Mouse (Mus musculus): Measurements from ENCODE around the gene Fbxw11. TPM values are rescaled to one million over a fixed set of nuclear protein-coding genes. Genes with fewer than 3 reads are reported as not detected.

Fbxw11 gene
- total and polyA plus RNA-seq, 3 experiments = 27.3 to 58.7 (median 47.8) TPM

DNA sequence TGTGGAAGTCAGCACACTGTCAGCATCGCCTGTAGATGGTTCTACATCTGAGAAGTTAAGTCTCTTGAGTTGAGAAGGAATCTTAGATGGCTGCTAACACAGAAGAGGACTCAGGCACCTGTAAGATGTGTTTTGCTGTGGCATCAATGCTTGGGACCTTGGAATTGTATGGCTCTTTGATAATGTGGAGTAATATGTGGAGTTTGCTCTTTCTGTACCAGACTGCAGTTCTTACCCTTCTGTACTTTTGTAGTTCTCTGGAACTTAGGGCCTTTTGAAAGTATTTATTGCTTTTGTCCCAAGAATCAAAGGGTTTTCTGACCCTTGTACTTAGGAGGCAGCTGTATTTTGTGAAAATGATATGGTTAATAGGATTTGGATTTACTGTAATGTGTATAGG, 9.2 kb downstream of the Fbxw11 start:
- peaks cover 14% of the 10 kb centered on the region for H3K79me2 ChIP-seq (replicated peaks; ENCODE audit: control insufficient read depth, insufficient read depth, low read length)
- H3K4me1 ChIP-seq (ENCODE audit: control insufficient read depth, insufficient read depth, low read length) = peaks cover 8% of the 10 kb centered on the region
- 73% methylated on average over 1 of the region's 1 CpGs for WGBS
- no peak overlapping the region for H3K27ac ChIP-seq
- H3K4me3 ChIP-seq = no peak overlapping the region
- DNase-seq = no peak
- H3K36me3 ChIP-seq (ENCODE audit: control insufficient read depth, insufficient read depth, low read length) = peaks cover 14% of the 10 kb centered on the region
- no peak overlapping the region for H3K9ac ChIP-seq (ENCODE audit: low read depth, low read length)
- TF ChIP-seq EP300 (IDR thresholded peaks at IDR 0.05; ENCODE audit: insufficient read depth, low read depth, low read length) (no peak), POLR2A (IDR thresholded peaks at IDR 0.05; ENCODE audit: insufficient read depth, low read depth, low read length) (no peak), CTCF (IDR thresholded peaks at IDR 0.05) (no peak)
- H3K27me3 ChIP-seq (ENCODE audit: control insufficient read depth, insufficient read depth, low read length) = no peaks in the 10 kb centered on the region
- intact Hi-C loops (cut with DNase I) = no loop called here

DNA sequence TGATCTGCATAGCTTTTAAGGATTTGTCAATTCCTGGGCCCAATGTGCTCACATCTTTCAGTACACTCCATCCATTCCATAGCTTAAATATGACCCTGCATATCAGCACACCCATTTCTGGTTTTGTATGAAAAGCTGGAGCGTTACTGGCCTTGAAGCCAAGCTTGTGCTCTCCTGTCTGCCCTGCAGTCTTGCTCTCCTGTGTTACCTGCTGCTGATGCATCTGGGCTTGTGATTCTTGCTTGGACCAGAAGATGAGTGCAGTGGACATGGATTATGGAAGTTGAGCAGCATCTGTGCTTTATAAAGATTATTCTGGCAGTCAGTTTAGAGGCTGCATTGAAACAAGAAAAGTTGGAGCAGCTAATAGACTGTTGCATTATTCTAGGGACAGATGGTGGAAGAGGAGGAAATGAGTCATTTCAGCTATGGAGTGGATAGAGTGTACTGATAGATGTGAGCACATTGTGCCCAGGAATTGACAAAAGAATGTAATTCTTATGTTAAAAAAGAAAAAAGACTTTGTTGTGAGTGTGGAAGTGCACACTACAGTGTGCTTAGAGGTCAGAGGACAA, 19.6 kb downstream of the Fbxw11 start:
- Histone ChIP-seq H3K79me2 (replicated peaks; ENCODE audit: control insufficient read depth, insufficient read depth, low read length) (peaks cover 8% of the 10 kb centered on the region), H3K4me3 (no peak overlapping the region), H3K27me3 (ENCODE audit: control insufficient read depth, insufficient read depth, low read length) (no peaks in the 10 kb centered on the region), H3K36me3 (ENCODE audit: control insufficient read depth, insufficient read depth, low read length) (peaks cover 12% of the 10 kb centered on the region), H3K4me1 (ENCODE audit: control insufficient read depth, insufficient read depth, low read length) (peaks cover 10% of the 10 kb centered on the region), H3K27ac (no peak overlapping the region), H3K9ac (ENCODE audit: low read depth, low read length) (no peak overlapping the region)
- no peak for DNase-seq
- intact Hi-C loops (cut with DNase I) = no loop called here
- 41% methylated on average over 1 of the region's 1 CpGs for WGBS
- TF ChIP-seq EP300 (IDR thresholded peaks at IDR 0.05; ENCODE audit: insufficient read depth, low read depth, low read length) (no peak), POLR2A (IDR thresholded peaks at IDR 0.05; ENCODE audit: insufficient read depth, low read depth, low read length) (no peak), CTCF (IDR thresholded peaks at IDR 0.05) (no peak)

DNA sequence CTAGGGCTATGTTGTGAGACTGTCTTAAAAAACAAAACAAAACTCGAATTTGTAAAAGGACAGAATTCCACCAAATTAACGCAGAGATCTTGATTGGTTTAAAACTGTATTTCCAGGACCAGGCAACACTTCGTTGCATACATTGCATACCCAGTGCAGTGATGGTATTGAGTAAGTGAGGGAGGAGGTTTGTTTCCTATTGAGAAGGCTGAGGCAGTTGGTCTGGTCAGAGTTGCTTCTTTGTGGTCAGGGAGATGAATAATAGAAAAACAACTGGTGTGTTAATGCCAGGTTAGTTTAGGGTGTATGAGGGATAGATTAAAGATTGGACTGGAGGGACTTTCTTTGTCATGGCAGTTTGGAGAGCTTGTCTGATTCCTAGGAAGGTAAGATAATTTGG, 23.1 kb downstream of the Fbxw11 start:
- peaks cover 8% of the 10 kb centered on the region for H3K79me2 ChIP-seq (replicated peaks; ENCODE audit: control insufficient read depth, insufficient read depth, low read length)

DNA sequence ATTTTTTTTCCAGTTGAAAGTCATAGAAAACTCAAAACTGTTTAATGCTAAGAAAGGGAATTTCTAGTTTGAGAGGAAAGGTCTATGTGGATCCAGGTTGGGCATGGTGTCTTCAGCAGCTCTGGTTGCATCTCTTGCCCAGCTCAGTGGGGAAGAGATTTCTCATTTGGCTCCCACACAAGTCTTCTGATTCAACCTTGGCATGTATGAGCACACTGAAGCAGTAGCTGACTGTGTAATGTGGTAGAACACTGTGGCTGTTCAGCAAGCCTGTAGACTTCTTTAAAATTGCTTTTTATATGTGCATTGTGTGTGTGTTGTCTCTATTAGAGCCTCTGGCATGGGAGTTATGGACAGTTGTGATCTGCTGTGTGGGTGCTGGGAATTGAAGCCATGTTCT, 24.5 kb downstream of the Fbxw11 start:
- Histone ChIP-seq H3K4me3 (no peak overlapping the region), H3K27me3 (ENCODE audit: control insufficient read depth, insufficient read depth, low read length) (no peaks in the 10 kb centered on the region), H3K4me1 (ENCODE audit: control insufficient read depth, insufficient read depth, low read length) (peaks cover 11% of the 10 kb centered on the region), H3K27ac (no peak overlapping the region), H3K9ac (ENCODE audit: low read depth, low read length) (no peak overlapping the region), H3K79me2 (replicated peaks; ENCODE audit: control insufficient read depth, insufficient read depth, low read length) (peaks cover 10% of the 10 kb centered on the region), H3K36me3 (ENCODE audit: control insufficient read depth, insufficient read depth, low read length) (peaks cover 9% of the 10 kb centered on the region)
- no peak for DNase-seq
- no peak for TF ChIP-seq CTCF (IDR thresholded peaks at IDR 0.05)
- TF ChIP-seq POLR2A (IDR thresholded peaks at IDR 0.05; ENCODE audit: insufficient read depth, low read depth, low read length) = no peak
- no peak for TF ChIP-seq EP300 (IDR thresholded peaks at IDR 0.05; ENCODE audit: insufficient read depth, low read depth, low read length)
- intact Hi-C loops (cut with DNase I) = no loop called here

More for the DNA sequence above, 23.1 kb downstream of the Fbxw11 start:
- WGBS = 86% methylated on average over 3 of the region's 3 CpGs
- DNase-seq = no peak
- Histone ChIP-seq H3K27me3 (ENCODE audit: control insufficient read depth, insufficient read depth, low read length) (no peaks in the 10 kb centered on the region), H3K36me3 (ENCODE audit: control insufficient read depth, insufficient read depth, low read length) (peaks cover 9% of the 10 kb centered on the region), H3K4me1 (ENCODE audit: control insufficient read depth, insufficient read depth, low read length) (peaks cover 11% of the 10 kb centered on the region), H3K4me3 (no peak overlapping the region), H3K9ac (ENCODE audit: low read depth, low read length) (no peak overlapping the region), H3K27ac (no peak overlapping the region)
- no peak for TF ChIP-seq EP300 (IDR thresholded peaks at IDR 0.05; ENCODE audit: insufficient read depth, low read depth, low read length)
- no peak for TF ChIP-seq POLR2A (IDR thresholded peaks at IDR 0.05; ENCODE audit: insufficient read depth, low read depth, low read length)
- intact Hi-C loops (cut with DNase I) = no loop called here

DNA sequence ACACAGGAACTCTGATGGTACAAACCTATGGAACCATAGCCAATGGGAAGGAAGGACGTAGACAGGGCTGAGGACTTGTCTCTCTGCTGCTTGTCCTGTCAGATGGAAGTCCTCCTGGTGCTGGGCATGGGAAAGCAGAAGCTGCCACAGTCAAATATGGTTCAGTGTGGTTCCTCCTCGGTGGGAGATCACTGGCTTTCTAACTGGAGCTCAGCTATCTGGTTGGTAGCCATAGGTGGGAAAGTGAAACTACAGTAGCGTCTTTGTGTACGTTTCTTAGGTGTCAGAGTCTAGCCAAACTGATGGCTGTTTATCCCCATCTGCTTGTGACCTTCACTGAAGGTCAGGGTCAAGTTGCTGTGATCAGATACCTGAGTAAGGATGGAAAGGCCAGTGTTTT, 29.0 kb downstream of the Fbxw11 start:
- Histone ChIP-seq H3K27me3 (ENCODE audit: control insufficient read depth, insufficient read depth, low read length) (no peaks in the 10 kb centered on the region), H3K9ac (ENCODE audit: low read depth, low read length) (no peak overlapping the region), H3K4me3 (no peak overlapping the region), H3K36me3 (ENCODE audit: control insufficient read depth, insufficient read depth, low read length) (peaks cover 7% of the 10 kb centered on the region), H3K4me1 (ENCODE audit: control insufficient read depth, insufficient read depth, low read length) (peaks cover 4% of the 10 kb centered on the region), H3K27ac (no peak overlapping the region), H3K79me2 (replicated peaks; ENCODE audit: control insufficient read depth, insufficient read depth, low read length) (peaks cover 11% of the 10 kb centered on the region)
- TF ChIP-seq CTCF (IDR thresholded peaks at IDR 0.05) (no peak), POLR2A (IDR thresholded peaks at IDR 0.05; ENCODE audit: insufficient read depth, low read depth, low read length) (no peak), EP300 (IDR thresholded peaks at IDR 0.05; ENCODE audit: insufficient read depth, low read depth, low read length) (no peak)
- intact Hi-C loops (cut with DNase I) = no loop called here
- 74% methylated on average over 4 of the region's 4 CpGs for WGBS
- no peak for DNase-seq

DNA sequence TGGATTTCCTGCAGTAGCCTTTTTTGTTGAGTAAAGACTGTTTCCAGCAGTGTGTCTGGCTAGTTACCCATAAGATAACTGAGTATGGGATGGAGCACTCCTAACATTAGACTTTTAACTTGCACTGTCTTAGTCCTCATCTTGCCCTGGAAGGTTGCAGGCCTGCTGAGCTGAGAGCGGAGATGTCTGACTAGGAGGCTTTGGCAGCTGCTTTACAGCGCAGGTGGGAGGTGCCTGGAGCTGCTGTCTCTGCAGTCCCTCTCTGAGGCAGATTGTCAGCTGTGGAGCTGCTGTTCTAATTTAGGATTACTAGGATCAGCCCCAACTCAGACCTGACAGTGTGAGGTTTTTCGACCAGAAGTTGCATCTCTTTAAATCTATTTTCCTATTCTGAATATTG, 34.3 kb downstream of the Fbxw11 start:
- TF ChIP-seq EP300 (IDR thresholded peaks at IDR 0.05; ENCODE audit: insufficient read depth, low read depth, low read length) (no peak), POLR2A (IDR thresholded peaks at IDR 0.05; ENCODE audit: insufficient read depth, low read depth, low read length) (no peak), CTCF (IDR thresholded peaks at IDR 0.05) (no peak)
- H3K27me3 ChIP-seq (ENCODE audit: control insufficient read depth, insufficient read depth, low read length) = no peaks in the 10 kb centered on the region
- H3K27ac ChIP-seq = no peak overlapping the region; the same call in 1 of the 2 replicates
- H3K79me2 ChIP-seq (replicated peaks; ENCODE audit: control insufficient read depth, insufficient read depth, low read length) = peaks cover 15% of the 10 kb centered on the region
- intact Hi-C loops (cut with DNase I) = no loop called here
- DNase-seq = peak in 1 of 2 experiments; percentile 43
- peaks cover 17% of the 10 kb centered on the region for H3K4me1 ChIP-seq (ENCODE audit: control insufficient read depth, insufficient read depth, low read length)
- no peak overlapping the region for H3K9ac ChIP-seq (ENCODE audit: low read depth, low read length)
- H3K36me3 ChIP-seq (ENCODE audit: control insufficient read depth, insufficient read depth, low read length) = peaks cover 28% of the 10 kb centered on the region
- H3K4me3 ChIP-seq = no peak overlapping the region
- 37% methylated on average over 3 of the region's 3 CpGs for WGBS

Data from heart, adult 2 months (tissue).